Mouse (Mus musculus): Measurements from ENCODE around the gene Prpf40b. TPM values are rescaled to one million over a fixed set of nuclear protein-coding genes. Genes with fewer than 3 reads are reported as not detected.
"Not testable (repeated sequence)": the region's sequence is repeated elsewhere in the genome, so short reads cannot be mapped to it uniquely, and the experiment has no call there.

Gene Prpf40b
- polyA plus RNA-seq (2014; fragmentation: Nextera tagmentation; extraction: Ambion mirVana) = 48.3 and 59.1 TPM in 2 replicates

DNA sequence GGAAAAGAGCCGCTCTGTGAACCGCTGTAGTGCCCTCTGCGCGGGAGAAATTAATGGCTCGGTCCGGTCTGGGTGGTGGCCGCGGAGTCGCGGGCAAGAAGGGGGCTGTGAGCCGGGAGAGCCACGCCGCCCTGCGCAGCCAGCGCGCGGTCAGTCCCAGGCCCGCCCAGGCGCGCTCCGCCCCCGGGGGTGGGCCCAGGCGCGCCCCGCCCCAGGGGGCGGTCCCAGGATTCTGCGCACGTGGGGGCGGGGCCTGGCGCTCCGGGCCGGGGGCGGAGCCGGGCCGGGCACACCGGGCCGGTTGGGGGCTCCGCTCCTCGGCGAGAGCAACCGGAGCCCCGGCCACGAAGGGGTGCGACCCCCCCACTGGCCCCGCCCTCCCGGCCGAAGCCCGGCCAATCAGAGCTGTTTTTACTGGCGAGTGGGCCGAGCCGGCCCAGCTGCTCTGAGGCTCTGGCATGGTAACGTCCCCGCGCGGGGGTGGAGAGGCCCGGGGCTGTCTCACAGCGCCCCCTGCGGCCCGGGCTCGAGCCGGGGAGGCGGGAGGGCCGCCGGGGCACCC lies at the start of gene Prpf40b:
Gene Prpf40b (plus strand): TSS at position 275 of the 562 bp plus-strand sequence.
- peak; percentile 94 for DNase-seq

DNA sequence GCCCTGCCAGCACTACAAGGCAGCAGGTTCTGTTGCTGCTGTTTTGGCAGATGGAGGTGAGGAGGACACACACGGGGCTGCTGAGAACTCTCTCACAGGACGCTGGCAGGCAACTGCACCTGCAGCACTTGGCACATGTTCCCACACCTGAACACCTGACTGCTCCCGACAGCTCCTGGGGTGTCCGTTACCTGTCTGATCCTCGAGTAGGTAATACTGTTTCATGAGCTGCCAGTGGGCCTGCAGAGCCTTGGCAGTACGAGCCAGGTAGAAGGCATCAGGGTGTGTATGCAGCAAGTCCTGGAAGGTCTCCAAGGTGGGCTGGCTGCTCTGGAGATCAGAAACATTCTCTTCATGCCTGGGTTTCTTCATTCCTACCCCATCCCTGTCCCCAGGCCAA lies 48.2 kb upstream of the Prpf40b start:
- not testable (repeated sequence) for ATAC-seq (ENCODE audit: insufficient read depth)
- 82% methylated on average over 6 of the region's 6 CpGs for WGBS

More for the DNA sequence above, at the start of gene Prpf40b:
- ATAC-seq (ENCODE audit: insufficient read depth) = peak; percentile 96
- under 1% methylated on average over 63 of the region's 64 CpGs for WGBS
- H3K4me1 ChIP-seq (ENCODE audit: insufficient read depth) = no peaks in the 10 kb centered on the region
- peak within 1 kb of the TSS; percentile 67 for H3K9ac ChIP-seq
- 0 out of 2 replicates have a peak, but pooled peaks have one; percentile 26 for TF ChIP-seq CTCF (IDR thresholded peaks at IDR 0.05; ENCODE audit: low read depth)
- H3K4me3 ChIP-seq (ENCODE audit: low read depth, low read length) = peak within 1 kb of the TSS; percentile 69
- no peaks in the 10 kb centered on the region for H3K27me3 ChIP-seq (ENCODE audit: insufficient read depth, low read length)
- H3K36me3 ChIP-seq (ENCODE audit: insufficient read depth) = no peaks in the 10 kb centered on the region
- no peaks in the 10 kb centered on the region for H3K9me3 ChIP-seq (ENCODE audit: low read depth, low read length)
- H3K27ac ChIP-seq (ENCODE audit: low read depth) = peak within 1 kb of the TSS; percentile 92
- H3K4me2 ChIP-seq = peak within 1 kb of the TSS; percentile 71

DNA sequence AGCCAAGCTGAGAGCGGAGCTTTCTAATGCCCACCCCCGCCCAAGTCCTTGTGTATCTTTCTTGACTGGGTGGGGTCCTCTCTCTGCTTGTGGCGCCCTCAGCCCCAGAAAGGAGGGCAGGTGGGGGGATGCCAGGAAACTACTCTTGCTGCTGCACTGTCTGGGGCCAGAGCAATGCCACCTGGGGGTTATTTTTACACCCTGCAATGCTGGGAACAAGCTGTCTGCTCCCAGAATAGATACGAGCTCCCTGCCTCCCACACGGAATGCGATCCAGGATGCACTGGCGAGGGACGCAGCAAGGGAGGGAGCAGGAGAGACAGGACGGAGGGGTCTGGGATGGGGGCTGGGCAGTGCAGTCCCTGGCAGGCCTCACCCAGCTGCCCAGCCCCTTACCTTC lies 45.9 kb upstream of the Prpf40b start:
- no peak for DNase-seq
- 82% methylated on average over 9 of the region's 9 CpGs for WGBS

More for the DNA sequence above, 48.2 kb upstream of the Prpf40b start:
- H3K9ac ChIP-seq; H3K4me3 ChIP-seq (ENCODE audit: low read depth, low read length); H3K4me2 ChIP-seq; H3K27ac ChIP-seq (ENCODE audit: low read depth); H3K9me3 ChIP-seq (ENCODE audit: low read depth, low read length); H3K4me1 ChIP-seq (ENCODE audit: insufficient read depth); H3K27me3 ChIP-seq (ENCODE audit: insufficient read depth, low read length); DNase-seq: not testable (repeated sequence)
- peaks cover 76% of the 10 kb centered on the region for H3K36me3 ChIP-seq (ENCODE audit: insufficient read depth)

DNA sequence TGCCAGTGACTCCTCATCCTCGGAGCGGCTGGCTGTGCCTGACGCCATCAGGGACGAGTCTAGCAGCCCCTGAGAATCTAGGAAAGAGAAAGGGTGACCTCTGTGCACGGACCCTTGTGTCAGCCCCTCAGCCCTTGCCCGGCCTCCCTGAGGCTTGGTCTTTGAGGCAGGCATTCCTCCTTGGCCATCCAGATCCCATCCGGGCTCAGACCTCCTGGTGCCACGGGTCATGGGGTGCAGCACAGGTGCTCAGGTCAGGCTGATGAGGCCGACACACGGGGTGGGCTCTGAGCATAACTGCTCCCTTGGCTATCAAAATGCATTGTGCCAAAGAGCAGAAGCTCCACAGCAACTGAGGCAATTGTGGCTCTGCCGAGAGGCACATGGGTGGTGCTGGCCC lies 44.9 kb upstream of the Prpf40b start:
- no peak for TF ChIP-seq CTCF (IDR thresholded peaks at IDR 0.05; ENCODE audit: low read depth)
- Histone ChIP-seq H3K27me3 (ENCODE audit: insufficient read depth, low read length) (no peaks in the 10 kb centered on the region), H3K4me2 (no peak overlapping the region), H3K27ac (ENCODE audit: low read depth) (no peak overlapping the region), H3K4me3 (ENCODE audit: low read depth, low read length) (no peak overlapping the region), H3K9ac (no peak overlapping the region), H3K4me1 (ENCODE audit: insufficient read depth) (peaks cover 5% of the 10 kb centered on the region; the same call in 1 of the 2 replicates), H3K36me3 (ENCODE audit: insufficient read depth) (peaks cover 46% of the 10 kb centered on the region), H3K9me3 (ENCODE audit: low read depth, low read length) (no peaks in the 10 kb centered on the region)
- DNase-seq = no peak
- ATAC-seq (ENCODE audit: insufficient read depth) = no peak
- 86% methylated on average over 11 of the region's 11 CpGs for WGBS

More for the DNA sequence above, 45.9 kb upstream of the Prpf40b start:
- peaks cover 56% of the 10 kb centered on the region for H3K36me3 ChIP-seq (ENCODE audit: insufficient read depth)
- no peaks in the 10 kb centered on the region for H3K9me3 ChIP-seq (ENCODE audit: low read depth, low read length)
- no peak overlapping the region for H3K9ac ChIP-seq
- no peak overlapping the region for H3K4me2 ChIP-seq
- H3K27me3 ChIP-seq (ENCODE audit: insufficient read depth, low read length) = no peaks in the 10 kb centered on the region
- no peak for ATAC-seq (ENCODE audit: insufficient read depth)
- no peak overlapping the region for H3K4me3 ChIP-seq (ENCODE audit: low read depth, low read length)
- H3K4me1 ChIP-seq (ENCODE audit: insufficient read depth) = peaks cover 5% of the 10 kb centered on the region; the same call in 1 of the 2 replicates
- no peak overlapping the region for H3K27ac ChIP-seq (ENCODE audit: low read depth)
- no peak for TF ChIP-seq CTCF (IDR thresholded peaks at IDR 0.05; ENCODE audit: low read depth)

DNA sequence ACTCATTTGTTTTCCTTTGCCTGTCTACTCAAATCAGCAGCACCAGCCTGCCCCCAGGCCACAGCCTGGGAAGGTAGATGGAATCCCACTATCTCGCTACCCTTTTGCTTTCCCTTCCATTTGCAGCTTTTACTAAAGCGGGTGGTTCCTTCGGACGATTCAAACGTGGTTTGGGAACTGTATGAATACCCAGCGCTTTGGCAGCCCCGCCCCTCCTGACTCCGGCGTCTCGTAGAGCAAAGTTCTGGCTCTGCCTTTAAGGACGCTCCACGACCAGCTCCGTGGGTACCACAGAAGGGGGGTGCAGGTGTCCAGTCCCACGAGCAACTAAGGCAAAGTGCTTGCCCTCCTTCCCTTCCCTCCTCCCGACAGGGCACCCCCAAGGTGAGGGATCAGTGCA lies 43.8 kb upstream of the Prpf40b start:
- ATAC-seq (ENCODE audit: insufficient read depth) = peak; percentile 8

DNA sequence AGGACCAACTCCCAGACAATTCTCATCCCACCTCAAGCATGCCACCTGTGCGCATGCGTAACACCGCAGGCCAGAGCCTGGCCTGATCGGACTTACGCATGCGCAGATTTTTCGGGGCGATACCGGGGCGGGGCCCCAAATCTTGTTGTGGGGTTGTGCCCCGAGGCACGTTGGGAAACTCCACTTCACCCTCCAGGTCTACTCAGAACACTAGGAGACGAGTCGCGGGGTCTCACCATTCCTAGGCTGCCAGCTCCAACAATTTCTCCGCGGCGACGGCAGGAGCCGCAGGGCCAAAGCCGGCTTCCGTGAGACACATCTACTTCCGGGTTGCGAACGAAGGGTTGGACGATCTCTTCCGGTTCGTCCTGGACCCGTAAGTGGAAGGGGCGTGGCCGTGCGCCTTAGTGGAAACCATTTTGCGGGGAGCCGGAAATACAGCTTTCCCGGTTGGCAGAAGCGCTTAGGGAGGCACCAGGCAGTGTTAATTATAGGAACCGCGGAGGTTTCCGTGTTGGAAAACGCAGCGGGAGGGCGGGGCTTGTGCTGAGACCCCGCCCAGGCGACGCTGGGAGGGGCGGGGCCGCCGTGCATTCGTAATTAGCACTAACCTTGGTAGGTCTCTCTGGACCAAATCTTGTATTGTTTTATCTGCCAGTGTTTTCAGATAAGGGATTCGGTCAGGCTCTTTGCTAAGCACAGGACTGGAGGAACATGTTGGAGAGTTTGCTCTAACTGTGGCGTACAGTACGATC lies 43.1 kb upstream of the Prpf40b start, which contains the start of gene Mcrs1:
Gene Mcrs1 (minus strand): TSS at position 336 of the 755 bp plus-strand sequence.
- TF ChIP-seq CTCF (IDR thresholded peaks at IDR 0.05; ENCODE audit: low read depth) = no peak
- Histone ChIP-seq H3K4me1 (ENCODE audit: insufficient read depth) (peaks cover 5% of the 10 kb centered on the region; the same call in 1 of the 2 replicates), H3K27ac (ENCODE audit: low read depth) (peak within 1 kb of the TSS; percentile 97), H3K9me3 (ENCODE audit: low read depth, low read length) (no peaks in the 10 kb centered on the region), H3K9ac (peak within 1 kb of the TSS; percentile 59), H3K36me3 (ENCODE audit: insufficient read depth) (peaks cover 28% of the 10 kb centered on the region), H3K4me3 (ENCODE audit: low read depth, low read length) (peak within 1 kb of the TSS; percentile 65), H3K4me2 (peak within 1 kb of the TSS; percentile 64), H3K27me3 (ENCODE audit: insufficient read depth, low read length) (no peaks in the 10 kb centered on the region)
- peak; percentile 94 for ATAC-seq (ENCODE audit: insufficient read depth)
- DNase-seq = peak; percentile 100
- WGBS = under 1% methylated on average over 52 of the region's 52 CpGs

More for the DNA sequence above, 43.8 kb upstream of the Prpf40b start:
- H3K4me3 ChIP-seq (ENCODE audit: low read depth, low read length) = peak overlapping the region; percentile 65
- WGBS = under 1% methylated on average over 14 of the region's 15 CpGs
- H3K9me3 ChIP-seq (ENCODE audit: low read depth, low read length); H3K27me3 ChIP-seq (ENCODE audit: insufficient read depth, low read length); H3K27ac ChIP-seq (ENCODE audit: low read depth); H3K4me1 ChIP-seq (ENCODE audit: insufficient read depth): not testable (repeated sequence)
- peaks cover 35% of the 10 kb centered on the region for H3K36me3 ChIP-seq (ENCODE audit: insufficient read depth)
- H3K9ac ChIP-seq = peak overlapping the region; percentile 59
- H3K4me2 ChIP-seq = peak overlapping the region; percentile 64
- peak; percentile 21 for DNase-seq
